Mouse (Mus musculus) intestine, embryonic 14.5 days (tissue): ENCODE measurements at regions not wholly inside any gene's neighbourhood (a gene's known extent, or its start where the extent isn't known, plus 50 kb on each side); places are given as distances from the start of the nearest gene placed in this dataset.

Experiments used
- ATAC-seq: fragments of 200-750 bp; cut with Nextera tagmentation; replicated peaks from 2 replicates; pipeline ENCODE4 v1.8.0; 2017; ENCODE audit warnings: low read depth, moderate number of reproducible peaks, moderate TSS enrichment, moderate library complexity; ENCODE audit not compliant: low FRiP score, low TSS enrichment
- DNase-seq: peaks from one replicate; pipeline ENCODE4 v3.0.0-alpha.2; 2018; ENCODE audit warnings: low spot score
- H3K27ac ChIP-seq: fragments of 300-500 bp; sonication (generic); 2 replicates; pipeline ENCODE4 v1.5.1; 2014; ENCODE audit warnings: low read depth, mild to moderate bottlenecking, control low read depth
- H3K27me3 ChIP-seq: fragments of 300-500 bp; sonication (generic); replicated peaks from 2 replicates; pipeline ENCODE4 v1.6.1; 2014; ENCODE audit warnings: low read length, control low read depth; ENCODE audit not compliant: control insufficient read depth, insufficient read depth
- H3K36me3 ChIP-seq: fragments of 300-500 bp; sonication (generic); 2 replicates; pipeline ENCODE4 v1.6.1; 2014; ENCODE audit warnings: low read length, control low read depth; ENCODE audit not compliant: control insufficient read depth, insufficient read depth
- H3K4me1 ChIP-seq: fragments of 300-500 bp; sonication (generic); replicated peaks from 2 replicates; pipeline ENCODE4 v1.6.1; 2014; ENCODE audit warnings: low read length, control low read depth, mixed read lengths; ENCODE audit not compliant: control insufficient read depth, insufficient read depth
- H3K4me2 ChIP-seq: fragments of 300-500 bp; sonication (generic); 2 replicates; pipeline ENCODE4 v1.6.1; 2014; ENCODE audit warnings: low read length
- H3K4me3 ChIP-seq: fragments of 300-500 bp; sonication (generic); 2 replicates; pipeline ENCODE4 v1.5.1; 2014; ENCODE audit warnings: low read depth, low read length, control low read depth, mixed read lengths
- H3K9ac ChIP-seq: fragments of 300-500 bp; sonication (generic); 2 replicates; pipeline ENCODE4 v1.6.1; 2014; ENCODE audit warnings: mild to moderate bottlenecking, low read length
- H3K9me3 ChIP-seq: fragments of 300-500 bp; sonication (generic); 2 replicates; pipeline ENCODE4 v1.6.1; 2016; ENCODE audit warnings: low read length, control low read depth; ENCODE audit not compliant: control insufficient read depth
- WGBS: fragments of 180-500 bp; shearing (Covaris S2); extraction: QIAGEN DNeasy Blood & Tissue Kit; methylation state at CpG from one replicate; pipeline ENCODE4 v1.1.7; 2014; 5-methylcytosine and 5-hydroxymethylcytosine counted together

DNA sequence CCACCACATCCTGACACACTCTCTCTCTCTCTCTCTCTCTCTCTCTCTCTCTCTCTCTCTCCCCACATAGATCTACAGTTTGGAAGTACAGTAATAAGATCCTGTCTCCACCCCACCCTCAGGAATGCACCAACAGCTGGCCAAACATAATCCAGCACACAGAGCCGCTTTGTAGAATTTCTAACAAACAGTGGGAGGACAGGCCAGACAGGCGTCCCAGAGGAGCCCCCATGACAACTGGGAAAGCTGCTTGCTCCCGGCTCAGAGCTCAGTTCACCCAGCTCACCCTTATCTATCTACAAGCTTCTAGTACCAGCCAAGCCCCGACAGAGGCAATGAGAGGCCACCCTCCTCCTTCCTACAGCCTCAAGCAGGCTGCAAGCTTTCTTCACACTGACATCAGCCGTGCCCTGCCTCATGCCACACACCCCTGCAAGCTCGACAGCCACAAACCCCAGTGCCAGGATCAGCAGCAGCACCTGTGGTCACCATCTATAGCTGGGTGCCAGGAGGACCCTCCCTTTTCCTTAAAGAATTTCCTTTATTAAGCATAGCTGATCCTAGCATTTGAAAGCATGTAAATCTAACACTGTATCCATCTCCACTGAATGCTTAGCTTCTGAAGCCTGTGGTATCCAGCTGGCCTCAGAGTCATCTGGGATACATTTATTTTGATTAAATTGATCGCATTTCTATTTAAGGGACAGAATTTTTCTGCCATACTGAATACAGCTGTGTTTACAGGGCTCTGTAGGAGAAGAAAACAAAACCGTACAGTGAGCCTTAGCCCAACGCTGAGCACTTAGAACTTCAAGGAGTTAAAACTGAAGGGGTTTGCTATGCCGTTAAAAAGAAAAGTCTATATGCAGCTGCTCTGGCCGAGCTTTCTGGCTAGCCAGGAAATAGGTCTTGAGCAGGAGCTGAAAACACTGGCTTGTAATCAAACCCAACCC, 160.9 kb downstream of the Gm11361 start:
- no peaks in the 10 kb centered on the region for H3K27me3 ChIP-seq
- peak overlapping the region; percentile 96 for H3K27ac ChIP-seq
- no peaks in the 10 kb centered on the region for H3K9me3 ChIP-seq
- 9% methylated on average over 11 of the region's 11 CpGs for WGBS
- H3K36me3 ChIP-seq = no peaks in the 10 kb centered on the region
- H3K4me2 ChIP-seq = peak overlapping the region; percentile 39
- peak; percentile 86 for ATAC-seq
- peak overlapping the region; percentile 14; the same call in 1 of the 2 replicates for H3K9ac ChIP-seq
- DNase-seq = peak; percentile 83
- H3K4me1 ChIP-seq = peaks cover 36% of the 10 kb centered on the region
- peak overlapping the region; percentile 8; the same call in 1 of the 2 replicates for H3K4me3 ChIP-seq

- Histone ChIP-seq H3K9me3 (no peaks in the 10 kb centered on the region), H3K4me1 (peaks cover 36% of the 10 kb centered on the region), H3K4me3 (peak overlapping the region; percentile 8; the same call in 1 of the 2 replicates), H3K27ac (peak overlapping the region; percentile 96), H3K36me3 (no peaks in the 10 kb centered on the region), H3K27me3 (no peaks in the 10 kb centered on the region), H3K4me2 (peak overlapping the region; percentile 39), H3K9ac (peak overlapping the region; percentile 1; the same call in 1 of the 2 replicates)
- ATAC-seq (peak; percentile 59), DNase-seq (peak; percentile 72)
- 4% methylated on average over 7 of the region's 7 CpGs for WGBS
Measured at GRCm38 (mm10) chr13:28417431-28417928, 160.2 kb downstream of the Gm11361 start.

DNA sequence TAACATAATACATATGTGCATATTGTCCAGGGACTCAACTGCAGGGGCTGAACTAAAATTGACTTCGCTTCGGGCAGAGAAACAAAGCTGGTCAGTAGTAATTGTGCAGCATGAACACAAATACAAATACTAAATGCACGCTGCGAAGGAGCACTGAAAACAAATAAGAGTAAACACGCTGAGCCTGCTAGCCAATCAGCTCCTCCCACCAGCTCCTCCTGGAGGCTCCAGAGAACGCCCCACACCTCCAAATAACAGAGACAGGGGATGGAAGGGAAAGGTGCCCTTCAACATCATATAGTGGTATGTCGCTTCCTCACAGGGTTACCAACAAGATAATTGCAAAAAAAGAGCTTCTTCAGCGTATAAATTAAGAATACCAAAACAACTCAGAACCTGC, 159.6 kb downstream of the Gm11361 start:
- H3K9me3 ChIP-seq = no peaks in the 10 kb centered on the region
- H3K27ac ChIP-seq = peak overlapping the region; percentile 96
- no peaks in the 10 kb centered on the region for H3K27me3 ChIP-seq
- peaks cover 36% of the 10 kb centered on the region for H3K4me1 ChIP-seq
- H3K4me2 ChIP-seq = peak overlapping the region; percentile 39
- H3K4me3 ChIP-seq = no peak overlapping the region
- no peaks in the 10 kb centered on the region for H3K36me3 ChIP-seq
- DNase-seq = peak; percentile 51
- ATAC-seq = no peak
- WGBS = 37% methylated on average over 8 of the region's 8 CpGs
- no peak overlapping the region for H3K9ac ChIP-seq

DNA sequence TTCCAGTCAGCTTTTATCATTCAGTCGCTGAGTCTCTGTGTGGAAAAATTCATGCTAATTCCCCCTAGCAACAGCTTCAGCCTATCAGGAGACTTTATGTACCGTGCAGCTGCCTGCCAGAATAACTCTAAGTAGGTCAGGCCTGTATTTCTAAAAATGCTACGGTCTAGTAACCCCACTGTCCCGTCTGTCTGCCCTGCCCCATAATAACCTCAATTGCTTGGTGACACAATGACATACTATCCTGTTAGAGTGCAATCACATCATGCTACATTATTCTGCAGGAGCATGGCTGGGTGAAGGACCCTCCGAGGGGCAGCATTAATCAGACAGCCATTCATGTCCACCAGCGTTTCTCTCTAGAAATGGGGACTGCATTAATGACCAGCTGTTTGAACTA, 158.9 kb downstream of the Gm11361 start:
- Histone ChIP-seq H3K27me3 (no peaks in the 10 kb centered on the region), H3K4me3 (no peak overlapping the region), H3K4me1 (peaks cover 36% of the 10 kb centered on the region), H3K36me3 (no peaks in the 10 kb centered on the region), H3K9ac (no peak overlapping the region), H3K4me2 (no peak overlapping the region), H3K27ac (peak overlapping the region; percentile 66), H3K9me3 (no peaks in the 10 kb centered on the region)
- 14% methylated on average over 6 of the region's 6 CpGs for WGBS
- DNase-seq (peak; percentile 54), ATAC-seq (no peak)

DNA sequence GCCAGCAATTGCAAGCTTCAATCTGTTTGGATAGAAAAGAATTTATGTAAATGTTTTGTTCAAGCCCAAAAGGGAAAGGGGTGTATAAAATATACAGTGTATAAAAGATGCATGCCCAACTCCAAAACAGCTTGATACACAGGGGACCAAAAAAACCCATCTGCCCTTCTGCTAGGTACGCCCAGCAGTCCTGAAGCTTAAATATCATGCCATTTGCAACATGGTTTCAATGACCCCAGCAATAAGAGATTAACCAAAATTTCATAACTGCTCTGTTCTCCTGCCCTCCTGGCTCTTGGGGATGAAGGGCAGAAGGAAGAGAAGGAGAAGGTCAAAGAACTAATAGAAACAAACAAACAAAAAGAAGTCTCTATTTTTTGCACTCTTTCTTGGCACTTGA, 158.4 kb downstream of the Gm11361 start:
- no peaks in the 10 kb centered on the region for H3K9me3 ChIP-seq
- no peak overlapping the region for H3K4me3 ChIP-seq
- H3K4me1 ChIP-seq = peaks cover 36% of the 10 kb centered on the region
- H3K27me3 ChIP-seq = no peaks in the 10 kb centered on the region
- no peak overlapping the region for H3K4me2 ChIP-seq
- ATAC-seq (no peak), DNase-seq (no peak)
- H3K9ac ChIP-seq = no peak overlapping the region
- peak overlapping the region; percentile 66 for H3K27ac ChIP-seq
- no peaks in the 10 kb centered on the region for H3K36me3 ChIP-seq
- 54% methylated on average over 1 of the region's 1 CpGs for WGBS

DNA sequence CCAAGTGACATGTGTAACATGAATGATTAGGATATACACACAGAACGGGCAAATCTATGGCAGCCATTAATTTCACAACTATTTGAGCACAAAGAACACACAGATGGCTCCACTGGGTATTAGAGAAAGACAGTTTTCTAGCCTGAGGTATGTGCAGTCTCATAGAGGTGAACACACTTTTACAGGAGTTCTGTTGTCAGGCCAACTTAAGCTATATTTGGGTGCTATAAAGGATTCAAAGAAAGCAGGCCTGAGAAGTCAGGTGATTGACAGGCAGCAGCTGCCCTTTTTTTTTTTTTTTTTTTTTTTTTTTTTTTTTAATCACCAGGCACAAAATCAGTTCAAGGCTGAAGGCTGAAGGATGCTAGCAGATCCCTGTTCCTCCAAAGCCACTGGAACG, 153.0 kb downstream of the Gm11361 start:
- Histone ChIP-seq H3K4me1 (no peaks in the 10 kb centered on the region; the same call in 1 of the 2 replicates), H3K27me3 (no peaks in the 10 kb centered on the region), H3K27ac (no peak overlapping the region), H3K4me3 (no peak overlapping the region), H3K9ac (no peak overlapping the region), H3K36me3 (no peaks in the 10 kb centered on the region), H3K4me2 (no peak overlapping the region), H3K9me3 (no peaks in the 10 kb centered on the region)
- WGBS = 74% methylated on average over 2 of the region's 2 CpGs
- ATAC-seq = no peak
- DNase-seq = no peak

DNA sequence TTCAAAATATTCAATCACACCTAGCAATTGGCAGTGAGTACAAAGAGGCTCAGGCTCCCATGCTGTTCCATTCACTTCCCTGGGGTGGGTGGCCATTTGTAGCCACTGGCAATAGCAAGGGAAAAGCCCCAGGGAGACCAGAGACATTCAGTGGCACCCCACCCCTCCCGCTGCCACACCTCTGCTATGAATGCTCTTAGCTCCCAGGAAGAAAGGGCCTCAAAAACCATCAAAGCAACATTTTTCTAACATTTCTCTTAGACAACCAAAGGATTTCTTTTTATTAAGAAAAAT, 152.2 kb downstream of the Gm11361 start:
- H3K27me3 ChIP-seq = no peaks in the 10 kb centered on the region
- no peaks in the 10 kb centered on the region for H3K36me3 ChIP-seq
- no peak overlapping the region for H3K4me3 ChIP-seq
- whole genome bisulfite sequencing = 75% methylated on average over 1 of the region's 1 CpGs
- ATAC-seq (no peak), DNase-seq (no peak)
- no peak overlapping the region for H3K9ac ChIP-seq
- H3K9me3 ChIP-seq = no peaks in the 10 kb centered on the region
- H3K4me2 ChIP-seq = no peak overlapping the region
- H3K27ac ChIP-seq = no peak overlapping the region
- no peaks in the 10 kb centered on the region for H3K4me1 ChIP-seq

GRCm38 (mm10) chr13:28408868-28409608, 151.7 kb downstream of the Gm11361 start:
- no peaks in the 10 kb centered on the region for H3K27me3 ChIP-seq
- H3K36me3 ChIP-seq = no peaks in the 10 kb centered on the region
- ATAC-seq (no peak), DNase-seq (no peak)
- H3K9ac ChIP-seq = no peak overlapping the region
- H3K4me3 ChIP-seq = no peak overlapping the region
- WGBS = 38% methylated on average over 7 of the region's 7 CpGs
- H3K9me3 ChIP-seq = no peaks in the 10 kb centered on the region
- H3K27ac ChIP-seq = no peak overlapping the region
- H3K4me1 ChIP-seq = no peaks in the 10 kb centered on the region
- H3K4me2 ChIP-seq = no peak overlapping the region
